Mouse (Mus musculus) hindbrain, embryonic 10.5 days (tissue): ENCODE results near the gene Lrrn1. TPM values are rescaled to one million over a fixed set of nuclear protein-coding genes. Genes with fewer than 3 reads are reported as not detected.

Source experiments
- DNase-seq: peaks from one replicate; pipeline ENCODE4 v3.0.0-alpha.2; 2017; ENCODE audit warnings: low spot score
- H3K27ac ChIP-seq: fragments of 300-500 bp; sonication (generic); 2 replicates; pipeline ENCODE4 v1.5.1; 2016; ENCODE audit warnings: mild to moderate bottlenecking, moderate library complexity
- H3K27me3 ChIP-seq: fragments of 300-500 bp; sonication (generic); 2 replicates; pipeline ENCODE4 v1.6.1; 2016; ENCODE audit warnings: mild to moderate bottlenecking; ENCODE audit not compliant: poor library complexity, insufficient read depth, severe bottlenecking
- H3K36me3 ChIP-seq: fragments of 300-500 bp; sonication (generic); 2 replicates; pipeline ENCODE4 v1.6.1; 2016; ENCODE audit warnings: mild to moderate bottlenecking, moderate library complexity
- H3K4me1 ChIP-seq: fragments of 300-500 bp; sonication (generic); replicated peaks from 2 replicates; pipeline ENCODE4 v1.6.1; 2016; ENCODE audit warnings: mild to moderate bottlenecking
- H3K4me3 ChIP-seq: fragments of 300-500 bp; sonication (generic); 2 replicates; pipeline ENCODE4 v1.5.1; 2016; ENCODE audit warnings: mild to moderate bottlenecking, moderate library complexity
- H3K9me3 ChIP-seq: fragments of 300-500 bp; sonication (generic); 2 replicates; pipeline ENCODE4 v1.6.1; 2016; ENCODE audit warnings: mild to moderate bottlenecking, moderate library complexity
- WGBS: fragments of 180-500 bp; shearing (Covaris S2); methylation state at CpG from one replicate; pipeline ENCODE4 v1.1.7; 2016; 5-methylcytosine and 5-hydroxymethylcytosine counted together
- polyA plus RNA-seq: library from polyadenylated mRNA; unstranded; fragments of >200 nt; fragmentation: Nextera tagmentation; extraction: Ambion mirVana; gene quantifications from 2 replicates; pipeline ENCODE4 v1.2.1, GENCODE M21; 2016

Gene Lrrn1
- polyA plus RNA-seq: 94.0 and 125 TPM in 2 replicates

GRCm38 (mm10) chr6:107528877-107529864, at the start of gene Lrrn1:
TSS of gene Lrrn1 (plus strand) at chr6:107529768.
- H3K27me3 ChIP-seq: no peaks in the 10 kb centered on the region; the same call in 1 of the 2 replicates
- peak within 1 kb of the TSS; percentile 86 for H3K4me3 ChIP-seq
- DNase-seq: peak; percentile 82
- WGBS: 4% methylated on average over 42 of the region's 43 CpGs
- H3K4me1 ChIP-seq: peaks cover 36% of the 10 kb centered on the region
- no peaks in the 10 kb centered on the region for H3K9me3 ChIP-seq
- H3K36me3 ChIP-seq: no peaks in the 10 kb centered on the region
- peak within 1 kb of the TSS; percentile 95 for H3K27ac ChIP-seq

- Histone ChIP-seq H3K4me1 (peaks cover 8% of the 10 kb centered on the region; the same call in 1 of the 2 replicates), H3K9me3 (no peaks in the 10 kb centered on the region), H3K27me3 (no peaks in the 10 kb centered on the region), H3K27ac (no peak overlapping the region), H3K36me3 (no peaks in the 10 kb centered on the region), H3K4me3 (no peak overlapping the region)
- 70% methylated on average over 1 of the region's 1 CpGs for WGBS
- no peak for DNase-seq
These were observed 35.1 kb upstream of the Lrrn1 start for GRCm38 (mm10) chr6:107494491-107494890.

GRCm38 (mm10) chr6:107495830-107496229, 33.7 kb upstream of the Lrrn1 start:
- H3K9me3 ChIP-seq: no peaks in the 10 kb centered on the region
- WGBS: 36% methylated on average over 1 of the region's 1 CpGs
- no peak for DNase-seq

GRCm38 (mm10) chr6:107513716-107514115, 15.9 kb upstream of the Lrrn1 start:
- 88% methylated on average over 4 of the region's 4 CpGs for WGBS
- Histone ChIP-seq H3K36me3 (no peaks in the 10 kb centered on the region), H3K4me3 (no peak overlapping the region), H3K9me3 (no peaks in the 10 kb centered on the region), H3K4me1 (no peaks in the 10 kb centered on the region), H3K27me3 (no peaks in the 10 kb centered on the region), H3K27ac (no peak overlapping the region)
- DNase-seq: no peak

More at GRCm38 (mm10) chr6:107495830-107496229, 33.7 kb upstream of the Lrrn1 start:
- peaks cover 8% of the 10 kb centered on the region; the same call in 1 of the 2 replicates for H3K4me1 ChIP-seq
- no peaks in the 10 kb centered on the region for H3K36me3 ChIP-seq
- H3K4me3 ChIP-seq: no peak overlapping the region
- no peaks in the 10 kb centered on the region for H3K27me3 ChIP-seq
- H3K27ac ChIP-seq: no peak overlapping the region

GRCm38 (mm10) chr6:107523953-107524352, 5.6 kb upstream of the Lrrn1 start:
- Histone ChIP-seq H3K36me3 (no peaks in the 10 kb centered on the region), H3K4me3 (no peak overlapping the region), H3K9me3 (no peaks in the 10 kb centered on the region), H3K27ac (no peak overlapping the region), H3K4me1 (peaks cover 2% of the 10 kb centered on the region; the same call in 1 of the 2 replicates), H3K27me3 (no peaks in the 10 kb centered on the region)
- no peak for DNase-seq
- 95% methylated on average over 2 of the region's 2 CpGs for WGBS

- under 1% methylated on average over 34 of the region's 34 CpGs for WGBS
- Histone ChIP-seq H3K9me3 (no peaks in the 10 kb centered on the region), H3K27ac (peak overlapping the region; percentile 95), H3K4me3 (peak overlapping the region; percentile 86), H3K36me3 (no peaks in the 10 kb centered on the region), H3K4me1 (peaks cover 44% of the 10 kb centered on the region), H3K27me3 (no peaks in the 10 kb centered on the region; the same call in 1 of the 2 replicates)
- DNase-seq: peak; percentile 64
These were observed 403 bp downstream of the Lrrn1 start for GRCm38 (mm10) chr6:107529911-107530431.

- H3K36me3 ChIP-seq: no peaks in the 10 kb centered on the region
- peak overlapping the region; percentile 95 for H3K27ac ChIP-seq
- 1% methylated on average over 15 of the region's 15 CpGs for WGBS
- peak overlapping the region; percentile 86 for H3K4me3 ChIP-seq
- H3K27me3 ChIP-seq: no peaks in the 10 kb centered on the region; the same call in 1 of the 2 replicates
- H3K4me1 ChIP-seq: peaks cover 51% of the 10 kb centered on the region
- H3K9me3 ChIP-seq: no peaks in the 10 kb centered on the region
- peak; percentile 60 for DNase-seq
These were observed 1.2 kb downstream of the Lrrn1 start for GRCm38 (mm10) chr6:107530621-107531285.

GRCm38 (mm10) chr6:107531526-107532080, 2.0 kb downstream of the Lrrn1 start:
- peaks cover 53% of the 10 kb centered on the region for H3K4me1 ChIP-seq
- H3K36me3 ChIP-seq: peaks cover 4% of the 10 kb centered on the region; the same call in 1 of the 2 replicates
- no peaks in the 10 kb centered on the region; the same call in 1 of the 2 replicates for H3K27me3 ChIP-seq
- peak overlapping the region; percentile 86 for H3K4me3 ChIP-seq
- DNase-seq: peak; percentile 18
- H3K27ac ChIP-seq: peak overlapping the region; percentile 95
- 28% methylated on average over 8 of the region's 8 CpGs for WGBS
- no peaks in the 10 kb centered on the region for H3K9me3 ChIP-seq

- Histone ChIP-seq H3K36me3 (peaks cover 29% of the 10 kb centered on the region), H3K27me3 (no peaks in the 10 kb centered on the region; the same call in 1 of the 2 replicates), H3K4me1 (peaks cover 46% of the 10 kb centered on the region), H3K4me3 (0 out of 2 replicates have a peak overlapping the region, but pooled peaks have one; percentile 2), H3K27ac (no peak overlapping the region), H3K9me3 (no peaks in the 10 kb centered on the region)
- DNase-seq: no peak
- WGBS: 19% methylated on average over 1 of the region's 1 CpGs
These were observed 5.0 kb downstream of the Lrrn1 start for GRCm38 (mm10) chr6:107534533-107534932.

GRCm38 (mm10) chr6:107536631-107537030, 7.1 kb downstream of the Lrrn1 start:
- Histone ChIP-seq H3K4me1 (peaks cover 37% of the 10 kb centered on the region), H3K4me3 (no peak overlapping the region), H3K9me3 (no peaks in the 10 kb centered on the region), H3K36me3 (peaks cover 49% of the 10 kb centered on the region), H3K27me3 (no peaks in the 10 kb centered on the region), H3K27ac (no peak overlapping the region)
- no peak for DNase-seq
- 93% methylated on average over 4 of the region's 4 CpGs for WGBS

GRCm38 (mm10) chr6:107541222-107541621, 11.7 kb downstream of the Lrrn1 start:
- WGBS: 95% methylated on average over 11 of the region's 11 CpGs
- no peak for DNase-seq
- H3K36me3 ChIP-seq: peaks cover 76% of the 10 kb centered on the region

GRCm38 (mm10) chr6:107541918-107542317, 12.3 kb downstream of the Lrrn1 start:
- 91% methylated on average over 4 of the region's 4 CpGs for WGBS
- DNase-seq: no peak
- no peak overlapping the region for H3K4me3 ChIP-seq
- H3K36me3 ChIP-seq: peaks cover 70% of the 10 kb centered on the region
- H3K27me3 ChIP-seq: no peaks in the 10 kb centered on the region
- H3K27ac ChIP-seq: no peak overlapping the region
- H3K9me3 ChIP-seq: no peaks in the 10 kb centered on the region
- H3K4me1 ChIP-seq: no peaks in the 10 kb centered on the region

More at GRCm38 (mm10) chr6:107541222-107541621, 11.7 kb downstream of the Lrrn1 start:
- no peak overlapping the region for H3K27ac ChIP-seq
- H3K4me1 ChIP-seq: no peaks in the 10 kb centered on the region
- no peaks in the 10 kb centered on the region for H3K9me3 ChIP-seq
- H3K4me3 ChIP-seq: no peak overlapping the region
- H3K27me3 ChIP-seq: no peaks in the 10 kb centered on the region
